Mouse (Mus musculus) heart, embryonic 12.5 days (tissue): ENCODE results near the gene Bbx. TPM values are rescaled to one million over a fixed set of nuclear protein-coding genes. Genes with fewer than 3 reads are reported as not detected.

Experiments
- ATAC-seq: fragments of 200-750 bp; cut with Nextera tagmentation; 2 replicates; pipeline ENCODE4 v1.8.0; 2017; ENCODE audit warnings: moderate TSS enrichment, moderate library complexity; ENCODE audit not compliant: insufficient number of reproducible peaks, low FRiP score
- H3K27ac ChIP-seq: fragments of 300-500 bp; sonication (generic); 2 replicates; pipeline ENCODE4 v1.5.1; 2016; ENCODE audit warnings: mild to moderate bottlenecking, moderate library complexity; ENCODE audit not compliant: poor library complexity, severe bottlenecking
- H3K27me3 ChIP-seq: fragments of 300-500 bp; sonication (generic); replicated peaks from 2 replicates; pipeline ENCODE4 v1.6.1; 2016; ENCODE audit warnings: mild to moderate bottlenecking, moderate library complexity
- H3K36me3 ChIP-seq: fragments of 300-500 bp; sonication (generic); 2 replicates; pipeline ENCODE4 v1.6.1; 2016; ENCODE audit warnings: mild to moderate bottlenecking, moderate library complexity
- H3K4me1 ChIP-seq: fragments of 300-500 bp; sonication (generic); replicated peaks from 2 replicates; pipeline ENCODE4 v1.6.1; 2016; ENCODE audit warnings: mild to moderate bottlenecking
- H3K4me2 ChIP-seq: fragments of 300-500 bp; sonication (generic); 2 replicates; pipeline ENCODE4 v1.6.1; 2016; ENCODE audit warnings: mild to moderate bottlenecking, moderate library complexity
- H3K4me3 ChIP-seq: fragments of 300-500 bp; sonication (generic); 2 replicates; pipeline ENCODE4 v1.5.1; 2016; ENCODE audit warnings: mild to moderate bottlenecking
- H3K9ac ChIP-seq: fragments of 300-500 bp; sonication (generic); 2 replicates; pipeline ENCODE4 v1.6.1; 2016; ENCODE audit warnings: mild to moderate bottlenecking, moderate library complexity
- H3K9me3 ChIP-seq: fragments of 300-500 bp; sonication (generic); replicated peaks from 2 replicates; pipeline ENCODE4 v1.6.1; 2016; ENCODE audit warnings: mild to moderate bottlenecking, moderate library complexity
- WGBS: fragments of 180-500 bp; shearing (Covaris S2); methylation state at CpG from one replicate; pipeline ENCODE4 v1.1.7; 2016; 5-methylcytosine and 5-hydroxymethylcytosine counted together
- polyA plus RNA-seq: library from polyadenylated mRNA; unstranded; fragments of >200 nt; fragmentation: Nextera tagmentation; extraction: Ambion mirVana; gene quantifications from 2 replicates; pipeline ENCODE4 v1.2.1, GENCODE M21; 2016

Bbx gene
- polyA plus RNA-seq, 1 experiment from 2014 or later, result 37.7 TPM

- Histone ChIP-seq H3K27me3 (no peaks in the 10 kb centered on the region), H3K36me3 (peaks cover 19% of the 10 kb centered on the region), H3K9me3 (no peaks in the 10 kb centered on the region), H3K4me3 (no peak overlapping the region), H3K27ac (no peak overlapping the region), H3K4me1 (no peaks in the 10 kb centered on the region; the same call in 1 of the 2 replicates), H3K9ac (no peak overlapping the region), H3K4me2 (no peak overlapping the region)
- 92% methylated on average over 1 of the region's 1 CpGs for WGBS
- no peak for ATAC-seq
Measured at GRCm38 (mm10) chr16:50228833-50229232, 203.4 kb downstream of the Bbx start.

- Histone ChIP-seq H3K9me3 (no peaks in the 10 kb centered on the region), H3K27me3 (no peaks in the 10 kb centered on the region), H3K36me3 (peaks cover 20% of the 10 kb centered on the region), H3K4me3 (no peak overlapping the region), H3K27ac (no peak overlapping the region), H3K9ac (no peak overlapping the region), H3K4me2 (no peak overlapping the region), H3K4me1 (no peaks in the 10 kb centered on the region; the same call in 1 of the 2 replicates)
- no peak for ATAC-seq
- WGBS, result 59% methylated on average over 1 of the region's 1 CpGs
Measured at GRCm38 (mm10) chr16:50226274-50226673, 205.9 kb downstream of the Bbx start.

- no peak overlapping the region for H3K4me3 ChIP-seq
- no peak overlapping the region for H3K27ac ChIP-seq
- no peak overlapping the region for H3K9ac ChIP-seq
- H3K9me3 ChIP-seq, result no peaks in the 10 kb centered on the region
- 79% methylated on average over 3 of the region's 3 CpGs for WGBS
- H3K36me3 ChIP-seq, result peaks cover 27% of the 10 kb centered on the region
- ATAC-seq, result no peak
- no peak overlapping the region for H3K4me2 ChIP-seq
- no peaks in the 10 kb centered on the region; the same call in 1 of the 2 replicates for H3K4me1 ChIP-seq
- no peaks in the 10 kb centered on the region for H3K27me3 ChIP-seq
Measured at GRCm38 (mm10) chr16:50224946-50225345, 207.2 kb downstream of the Bbx start.

- Histone ChIP-seq H3K9me3 (no peaks in the 10 kb centered on the region), H3K4me2 (no peak overlapping the region), H3K4me1 (no peaks in the 10 kb centered on the region), H3K4me3 (no peak overlapping the region), H3K27ac (no peak overlapping the region), H3K27me3 (no peaks in the 10 kb centered on the region), H3K9ac (no peak overlapping the region), H3K36me3 (peaks cover 42% of the 10 kb centered on the region)
- no peak for ATAC-seq
- WGBS, result 75% methylated on average over 8 of the region's 8 CpGs
Measured at GRCm38 (mm10) chr16:50220734-50221501, 211.3 kb downstream of the Bbx start.

- Histone ChIP-seq H3K36me3 (peaks cover 25% of the 10 kb centered on the region), H3K4me2 (no peak overlapping the region), H3K9ac (no peak overlapping the region), H3K9me3 (no peaks in the 10 kb centered on the region), H3K4me1 (no peaks in the 10 kb centered on the region), H3K27me3 (no peaks in the 10 kb centered on the region), H3K4me3 (no peak overlapping the region), H3K27ac (no peak overlapping the region)
- ATAC-seq, result no peak
Measured at GRCm38 (mm10) chr16:50217084-50217483, 215.1 kb downstream of the Bbx start.

- no peak overlapping the region for H3K9ac ChIP-seq
- H3K27ac ChIP-seq, result no peak overlapping the region
- peaks cover 12% of the 10 kb centered on the region; the same call in 1 of the 2 replicates for H3K36me3 ChIP-seq
- no peaks in the 10 kb centered on the region for H3K9me3 ChIP-seq
- 0 out of 2 replicates have a peak, but pooled peaks cover 3% of the 10 kb centered on the region for H3K4me1 ChIP-seq
- no peaks in the 10 kb centered on the region for H3K27me3 ChIP-seq
- no peak overlapping the region for H3K4me2 ChIP-seq
- no peak for ATAC-seq
- H3K4me3 ChIP-seq, result no peak overlapping the region
- 58% methylated on average over 4 of the region's 4 CpGs for whole genome bisulfite sequencing
Measured at GRCm38 (mm10) chr16:50211727-50212126, 220.5 kb downstream of the Bbx start.

- Histone ChIP-seq H3K9ac (no peak overlapping the region), H3K4me2 (no peak overlapping the region), H3K36me3 (peaks cover 12% of the 10 kb centered on the region; the same call in 1 of the 2 replicates), H3K27me3 (no peaks in the 10 kb centered on the region), H3K4me1 (0 out of 2 replicates have a peak, but pooled peaks cover 3% of the 10 kb centered on the region), H3K4me3 (no peak overlapping the region), H3K9me3 (no peaks in the 10 kb centered on the region), H3K27ac (no peak overlapping the region)
- WGBS, result 74% methylated on average over 6 of the region's 6 CpGs
- no peak for ATAC-seq
Measured at GRCm38 (mm10) chr16:50211231-50211630, 221.0 kb downstream of the Bbx start.

- WGBS, result 83% methylated on average over 2 of the region's 2 CpGs
Measured at GRCm38 (mm10) chr16:50210742-50211141, 221.4 kb downstream of the Bbx start.

GRCm38 (mm10) chr16:50204944-50205343, 227.2 kb downstream of the Bbx start:
- WGBS, result 76% methylated on average over 3 of the region's 3 CpGs
- no peak overlapping the region for H3K27ac ChIP-seq
- no peak for ATAC-seq

More at GRCm38 (mm10) chr16:50210742-50211141, 221.4 kb downstream of the Bbx start:
- H3K9me3 ChIP-seq, result no peaks in the 10 kb centered on the region
- H3K36me3 ChIP-seq, result peaks cover 8% of the 10 kb centered on the region; the same call in 1 of the 2 replicates
- H3K9ac ChIP-seq, result no peak overlapping the region
- H3K4me2 ChIP-seq, result no peak overlapping the region
- H3K27me3 ChIP-seq, result no peaks in the 10 kb centered on the region
- no peak overlapping the region for H3K27ac ChIP-seq
- ATAC-seq, result no peak
- H3K4me1 ChIP-seq, result 0 out of 2 replicates have a peak, but pooled peaks cover 3% of the 10 kb centered on the region
- H3K4me3 ChIP-seq, result no peak overlapping the region

GRCm38 (mm10) chr16:50201546-50202151, 230.5 kb downstream of the Bbx start:
- ATAC-seq, result no peak
- H3K36me3 ChIP-seq, result peaks cover 40% of the 10 kb centered on the region
- H3K27me3 ChIP-seq, result no peaks in the 10 kb centered on the region
- no peak overlapping the region for H3K9ac ChIP-seq
- H3K9me3 ChIP-seq, result no peaks in the 10 kb centered on the region
- H3K4me3 ChIP-seq, result no peak overlapping the region
- 83% methylated on average over 7 of the region's 7 CpGs for WGBS
- H3K27ac ChIP-seq, result no peak overlapping the region
- no peak overlapping the region for H3K4me2 ChIP-seq
- no peaks in the 10 kb centered on the region for H3K4me1 ChIP-seq

More at GRCm38 (mm10) chr16:50204944-50205343, 227.2 kb downstream of the Bbx start:
- Histone ChIP-seq H3K4me3 (no peak overlapping the region), H3K27me3 (no peaks in the 10 kb centered on the region), H3K4me2 (no peak overlapping the region), H3K9me3 (no peaks in the 10 kb centered on the region), H3K9ac (no peak overlapping the region), H3K36me3 (peaks cover 23% of the 10 kb centered on the region), H3K4me1 (no peaks in the 10 kb centered on the region)

- no peak overlapping the region for H3K4me2 ChIP-seq
- H3K9me3 ChIP-seq, result no peaks in the 10 kb centered on the region
- 94% methylated on average over 15 of the region's 15 CpGs for WGBS
- peaks cover 44% of the 10 kb centered on the region for H3K36me3 ChIP-seq
- no peaks in the 10 kb centered on the region for H3K4me1 ChIP-seq
- ATAC-seq, result no peak
- no peak overlapping the region for H3K9ac ChIP-seq
- no peak overlapping the region for H3K27ac ChIP-seq
- no peak overlapping the region for H3K4me3 ChIP-seq
- no peaks in the 10 kb centered on the region for H3K27me3 ChIP-seq
Measured at GRCm38 (mm10) chr16:50200214-50200613, 232.0 kb downstream of the Bbx start.
